Comparison of ENCODE assay signal across 10 mouse cellular contexts in genomic region chr4:123409034-123409692, GRCm38 (mm10).
DNase-seq lines count a peak whose midpoint lies in the region; ATAC-seq and TF ChIP-seq lines count a peak whose summit lies in the region.
"Had no signal": no experiment of that assay in that cellular context is flagged by ENCODE, and none has a peak within 500 bp of the region (broad histone marks: within the 10 kb centered on the region; RNA-seq: fewer than 3 reads in every experiment).

No protein-coding gene starts in this region.

- H3K9me3 ChIP-seq in kidney, embryonic 14.5 days (ENCODE audit: control insufficient read depth, low read length) = no peaks in the 10 kb centered on the region
- no peaks in the 10 kb centered on the region for H3K9me3 ChIP-seq in stomach, postnatal 0 days (ENCODE audit: control insufficient read depth, low read length)
- H3K9me3 ChIP-seq: liver, embryonic 15.5 days had no signal

- H3K4me3 ChIP-seq in kidney, embryonic 14.5 days (ENCODE audit: low read length) = no peak overlapping the region
- H3K4me3 ChIP-seq in stomach, postnatal 0 days (ENCODE audit: low read depth, low read length) = no peak overlapping the region
- H3K4me3 ChIP-seq: liver, embryonic 15.5 days had no signal

- peak overlapping the region; percentile 42 for H3K9ac ChIP-seq in kidney, embryonic 14.5 days (ENCODE audit: low read depth, low read length)
- no peak overlapping the region for H3K9ac ChIP-seq in stomach, postnatal 0 days (ENCODE audit: low read length)
- H3K9ac ChIP-seq: liver, embryonic 15.5 days had no signal

- H3K4me1 ChIP-seq in kidney, embryonic 14.5 days (ENCODE audit: control insufficient read depth, insufficient read depth, low read length) = peaks cover 63% of the 10 kb centered on the region
- H3K4me1 ChIP-seq in stomach, postnatal 0 days (replicated peaks; ENCODE audit: control insufficient read depth, insufficient read depth) = peaks cover 8% of the 10 kb centered on the region; the same call in 1 of the 2 replicates

- peak; percentile 38; the same call in 1 of the 2 replicates for ATAC-seq in frontal cortex, adult (ENCODE audit: low TSS enrichment)
- ATAC-seq in kidney, embryonic 14.5 days (ENCODE audit: low FRiP score, low TSS enrichment) = no peak
- no peak for ATAC-seq in stomach, postnatal 0 days (ENCODE audit: low FRiP score, low TSS enrichment)
- ATAC-seq: midbrain, embryonic 16.5 days had no signal

- no peak for TF ChIP-seq CTCF in stomach, postnatal 0 days (IDR thresholded peaks at IDR 0.05; ENCODE audit: low read depth)

- no peaks in the 10 kb centered on the region for H3K27me3 ChIP-seq in kidney, embryonic 14.5 days (ENCODE audit: control insufficient read depth, insufficient read depth, low read length)
- no peaks in the 10 kb centered on the region for H3K27me3 ChIP-seq in stomach, postnatal 0 days (ENCODE audit: control insufficient read depth, insufficient read depth, low read length)

- WGBS in kidney, embryonic 14.5 days = 91% methylated on average over 3 of the region's 3 CpGs
- WGBS in stomach, postnatal 0 days = 63% methylated on average over 3 of the region's 3 CpGs

- TF ChIP-seq EP300 in stomach, postnatal 0 days (optimal IDR thresholded peaks at IDR 0.05) = no peak

- no peak for DNase-seq in frontal cortex, postnatal 14 days (ENCODE audit: low spot score in 2 of 2)
- DNase-seq in kidney, postnatal 14 days = no peak
- DNase-seq in right cerebral cortex, postnatal 25 days = peak; percentile 54
- DNase-seq in right cerebral cortex, postnatal 10 days (ENCODE audit: low spot score in 2 of 2) = no peak
- DNase-seq in stomach, postnatal 0 days (ENCODE audit: low spot score) = no peak
- DNase-seq in embryo, embryonic 10 days (ENCODE audit: low spot score) = no peak

- H3K4me2 ChIP-seq in kidney, embryonic 14.5 days (replicated peaks; ENCODE audit: low read depth, low read length) = no peak overlapping the region; the same call in 1 of the 2 replicates
- peak overlapping the region; percentile 93 for H3K4me2 ChIP-seq in stomach, postnatal 0 days (replicated peaks; ENCODE audit: low read depth)
- H3K4me2 ChIP-seq: liver, embryonic 15.5 days had no signal

- H3K27ac ChIP-seq in kidney, embryonic 14.5 days (ENCODE audit: low read depth, low read length) = no peak overlapping the region
- H3K27ac ChIP-seq in stomach, postnatal 0 days (replicated peaks) = 0 out of 2 replicates have a peak overlapping the region, but pooled peaks have one; percentile 24
- H3K27ac ChIP-seq: liver, embryonic 15.5 days had no signal

- H3K36me3 ChIP-seq in kidney, embryonic 14.5 days (ENCODE audit: control insufficient read depth, insufficient read depth, low read length) = peaks cover 12% of the 10 kb centered on the region
- H3K36me3 ChIP-seq in stomach, postnatal 0 days (ENCODE audit: control insufficient read depth, insufficient read depth, low read length) = no peaks in the 10 kb centered on the region
- H3K36me3 ChIP-seq: liver, embryonic 15.5 days had no signal
